Mouse (Mus musculus): ENCODE results near the gene Gm20388. TPM values are rescaled to one million over a fixed set of nuclear protein-coding genes. Genes with fewer than 3 reads are reported as not detected.
A peak's percentile ranks its signal among the peaks of the same experiment; 100 is the strongest.

Gm20388 gene
- total RNA-seq, 2 experiments from 2014 or later = 1.9 to 2.0 TPM

DNA sequence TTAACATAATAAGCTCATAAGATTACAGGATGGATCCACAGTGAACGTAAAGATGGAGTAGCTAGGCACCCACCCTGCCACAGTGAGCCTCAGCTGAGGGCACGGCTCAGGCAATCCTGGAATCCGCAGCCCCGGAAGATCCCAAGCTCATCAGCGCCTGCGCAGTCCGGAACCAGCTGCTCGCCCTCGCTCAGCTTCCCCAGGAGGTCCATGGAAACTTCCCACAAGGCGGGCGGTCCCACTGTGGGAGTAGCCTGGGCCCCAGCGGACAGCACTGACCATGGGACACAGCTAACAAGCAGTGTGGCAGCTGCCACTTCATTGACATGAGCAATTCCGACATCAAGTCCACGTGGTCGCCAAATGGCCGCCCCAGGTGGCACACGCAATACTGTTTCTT lies 1544.1 kb downstream of the Gm20388 start:
- DNase-seq = no peak

- no peak for DNase-seq
Measured at GRCm38 (mm10) chr8:121461192-121461591, 1550.6 kb downstream of the Gm20388 start.

DNA sequence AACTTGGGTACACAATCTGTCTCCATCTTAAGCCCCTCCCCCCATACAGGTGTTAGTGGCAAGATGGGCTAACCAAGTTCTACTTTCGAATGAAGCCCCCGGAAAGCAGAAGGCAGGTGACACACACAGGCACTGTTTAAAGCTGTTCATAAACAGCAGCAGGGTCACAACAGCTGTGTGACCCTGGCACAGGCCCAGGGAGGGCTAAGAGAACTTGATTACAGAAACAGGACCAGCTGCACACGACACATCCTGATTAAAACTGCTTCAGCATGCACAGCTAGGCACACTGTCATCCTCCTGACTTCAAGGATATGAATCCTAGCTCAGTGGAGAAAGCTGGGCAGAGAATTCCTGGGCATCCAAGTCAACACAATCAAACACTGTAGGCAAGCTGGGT lies 1551.5 kb downstream of the Gm20388 start:
- no peak for DNase-seq

GRCm38 (mm10) chr8:121468083-121469071 lies 1557.7 kb downstream of the Gm20388 start:
- DNase-seq = peak; percentile 59

- DNase-seq = no peak
Measured at GRCm38 (mm10) chr8:121474161-121474897, 1563.7 kb downstream of the Gm20388 start.

GRCm38 (mm10) chr8:121474898-121475284 lies 1564.2 kb downstream of the Gm20388 start:
- DNase-seq = no peak

DNA sequence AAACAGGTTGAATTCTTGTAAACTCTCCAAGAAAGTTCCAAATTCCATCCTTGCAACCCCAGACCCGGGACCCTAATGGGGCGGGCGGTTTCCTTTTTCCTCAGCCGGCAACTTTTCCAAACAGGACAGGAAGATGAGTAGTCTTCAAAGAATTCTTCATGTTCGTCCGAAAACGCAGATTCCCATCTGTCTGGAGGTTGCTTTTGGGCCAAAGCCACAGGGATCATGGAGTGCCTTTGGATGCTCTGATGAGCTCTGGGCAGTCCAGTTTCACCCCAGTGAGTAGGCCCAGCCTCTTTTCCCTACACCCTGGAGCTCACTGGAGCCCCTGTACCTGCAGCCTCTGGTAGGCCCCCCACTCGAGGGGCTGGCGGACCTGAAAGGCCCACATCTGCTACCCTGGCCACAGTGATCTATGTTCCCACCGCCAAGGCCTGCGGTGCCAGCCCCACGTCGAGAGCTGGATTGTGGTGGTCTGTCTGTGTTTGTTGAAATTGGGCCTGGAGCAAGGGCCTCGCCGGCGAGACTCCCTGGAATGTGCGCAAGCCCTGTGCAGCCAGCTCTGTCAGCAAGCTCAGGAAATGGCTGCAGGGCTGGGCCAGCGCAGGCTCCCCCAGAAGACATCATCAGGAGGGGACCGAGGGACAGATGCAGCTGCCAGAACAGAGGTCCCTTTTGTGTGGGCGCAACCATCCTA lies 1567.4 kb downstream of the Gm20388 start:
- no peak for DNase-seq

GRCm38 (mm10) chr8:121479144-121479543 lies 1568.5 kb downstream of the Gm20388 start:
- no peak for DNase-seq

DNA sequence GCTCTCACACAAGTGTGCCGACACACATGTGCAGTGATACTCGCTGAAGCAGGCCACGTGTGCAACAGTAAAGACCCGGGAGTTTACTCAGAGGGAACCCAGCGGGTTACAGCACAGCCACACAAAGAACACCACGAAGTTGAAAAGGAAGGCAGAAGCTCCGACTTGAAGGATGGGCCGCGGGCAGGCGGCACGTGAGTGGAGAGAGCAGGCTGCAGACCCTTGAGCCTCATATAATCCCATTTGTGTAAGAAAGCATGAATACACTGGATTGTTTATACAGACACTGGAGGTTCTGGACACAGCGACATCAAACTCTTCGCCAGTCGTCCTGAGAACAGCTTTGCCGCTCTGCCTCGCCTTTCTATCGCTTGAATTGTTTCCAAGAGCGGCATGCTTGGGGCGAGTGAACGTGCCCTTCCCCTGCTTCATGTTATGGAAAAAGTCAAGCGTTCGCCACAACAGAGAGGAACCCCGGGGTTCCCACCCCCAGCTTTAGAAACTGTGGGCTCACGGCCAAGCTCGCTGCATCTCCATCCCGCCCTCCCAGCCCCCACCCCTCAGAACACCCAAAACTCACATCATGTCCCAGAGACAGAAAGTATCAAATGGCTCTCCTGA lies 1569.9 kb downstream of the Gm20388 start:
- no peak for DNase-seq

- DNase-seq = no peak
Measured at GRCm38 (mm10) chr8:121484072-121484782, 1573.6 kb downstream of the Gm20388 start.

DNA sequence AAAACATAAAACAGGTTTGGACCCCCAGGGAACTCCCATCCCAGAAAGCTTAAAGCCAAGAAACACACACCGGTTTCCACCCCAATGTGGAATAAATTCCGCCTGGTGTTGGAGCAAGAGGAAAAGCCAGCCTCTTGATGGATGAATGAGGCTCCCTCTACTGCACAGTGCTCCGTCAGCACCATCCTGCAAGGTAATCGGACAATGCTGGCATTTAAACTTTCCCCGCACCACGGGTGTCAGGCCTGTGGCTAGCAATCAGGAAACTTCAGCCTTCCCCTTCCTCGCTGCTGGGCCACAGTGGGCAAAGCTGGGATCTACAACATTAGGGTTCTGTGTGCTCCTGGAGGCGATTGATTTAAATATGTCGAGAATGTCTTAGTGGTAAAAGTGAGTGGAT lies 1581.0 kb downstream of the Gm20388 start:
- DNase-seq = no peak

GRCm38 (mm10) chr8:121497621-121498020 lies 1587.0 kb downstream of the Gm20388 start:
- no peak for DNase-seq

- no peak for DNase-seq
Measured at GRCm38 (mm10) chr8:121511751-121512150, 1601.1 kb downstream of the Gm20388 start.

- DNase-seq = peak; percentile 91
Measured at GRCm38 (mm10) chr8:121513429-121513828, 1602.8 kb downstream of the Gm20388 start.

GRCm38 (mm10) chr8:121525111-121525818 lies 1614.6 kb downstream of the Gm20388 start:
- no peak for DNase-seq

GRCm38 (mm10) chr8:121526811-121527550 lies 1616.3 kb downstream of the Gm20388 start:
- no peak for DNase-seq

DNA sequence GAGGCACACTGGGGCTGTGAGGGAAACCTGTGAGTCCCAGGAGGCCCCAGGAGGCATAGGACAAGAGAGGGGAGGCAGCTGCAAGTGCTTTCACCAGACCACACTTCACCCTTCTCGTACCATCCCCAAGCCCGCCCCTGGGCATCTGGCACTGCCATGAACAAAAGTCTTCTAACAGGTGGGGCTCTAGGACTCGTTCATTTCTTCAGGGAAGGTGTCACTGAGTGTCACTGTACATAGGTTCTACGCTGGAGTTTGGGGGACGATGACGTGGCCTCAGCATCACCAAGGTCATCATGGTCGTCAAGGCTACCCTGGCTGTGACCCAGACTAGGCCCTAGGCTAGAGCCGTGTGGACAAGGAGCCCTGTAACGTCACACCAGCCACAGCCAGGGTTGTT lies 1617.1 kb downstream of the Gm20388 start:
- DNase-seq = no peak

GRCm38 (mm10) chr8:121528790-121529189 lies 1618.1 kb downstream of the Gm20388 start:
- DNase-seq = no peak

GRCm38 (mm10) chr8:121530639-121531038 lies 1620.0 kb downstream of the Gm20388 start:
- DNase-seq = no peak

- DNase-seq = peak; percentile 57
Measured at GRCm38 (mm10) chr8:121532381-121532780, 1621.7 kb downstream of the Gm20388 start.
